Mouse (Mus musculus): ENCODE data around the gene Eci1.
A peak's percentile ranks its signal among the peaks of the same experiment; 100 is the strongest.
"Not testable (repeated sequence)": the region's sequence is repeated elsewhere in the genome, so short reads cannot be mapped to it uniquely, and the experiment has no call there.

The Eci1 gene

DNA sequence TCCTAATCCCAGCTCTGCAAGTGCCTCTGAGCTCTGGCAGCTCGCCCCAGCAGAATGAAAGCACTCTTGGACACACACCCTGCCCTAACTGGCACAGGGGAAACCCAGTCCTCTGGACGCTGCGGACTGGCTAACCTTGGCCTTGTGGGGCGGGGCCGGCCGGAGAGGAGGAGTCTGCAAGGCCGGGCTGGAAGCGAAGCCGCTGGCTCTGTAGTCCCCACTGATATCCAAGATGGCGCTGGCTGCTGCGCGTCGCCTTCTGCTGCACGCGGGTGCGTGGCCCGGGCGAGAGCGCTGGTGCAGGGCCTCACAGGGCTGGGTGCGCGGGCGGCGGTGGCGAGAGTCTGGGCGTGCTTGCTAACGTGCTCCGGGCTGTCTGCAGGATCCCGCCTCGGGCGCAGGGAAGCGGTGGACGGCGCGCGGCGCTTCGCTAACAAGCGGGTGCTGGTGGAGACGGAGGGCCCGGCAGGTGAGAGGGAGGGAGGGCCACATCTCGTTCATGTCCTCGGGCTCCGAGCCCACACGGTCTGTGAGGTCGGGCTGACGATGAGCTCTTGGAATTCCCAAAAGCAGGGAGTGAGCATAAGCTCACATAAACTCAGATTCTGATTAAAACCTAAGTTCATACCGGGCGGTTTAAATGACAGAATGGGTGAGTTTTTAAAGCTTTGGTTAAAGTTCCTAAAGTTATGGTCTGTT lies at the start of gene Eci1:
Gene Eci1, plus strand, starts transcription at position 171 of the 699 bp plus-strand sequence.
- peak; percentile 99 for DNase-seq (ENCODE audit: low spot score)

DNA sequence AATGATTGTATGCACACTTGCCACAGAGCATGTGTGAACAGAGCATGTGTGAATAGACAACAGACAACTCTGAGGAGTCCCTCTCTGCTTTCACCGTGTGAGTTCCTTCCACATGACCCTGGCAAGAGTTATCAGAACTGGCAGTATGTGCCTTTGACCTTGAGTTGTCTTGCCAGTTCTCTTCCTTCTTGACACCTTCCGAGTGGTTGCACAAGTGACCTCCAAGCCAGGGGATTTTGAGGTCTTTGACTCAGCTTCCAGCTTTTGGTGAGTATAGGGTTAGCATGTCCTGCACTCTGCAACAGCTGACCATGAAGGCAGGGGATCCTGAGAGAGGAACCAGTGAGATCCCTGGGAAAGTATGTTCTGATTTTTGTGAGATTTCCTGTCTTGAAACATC lies 47.9 kb upstream of the Eci1 start:
- DNase-seq (ENCODE audit: low spot score) = no peak

DNA sequence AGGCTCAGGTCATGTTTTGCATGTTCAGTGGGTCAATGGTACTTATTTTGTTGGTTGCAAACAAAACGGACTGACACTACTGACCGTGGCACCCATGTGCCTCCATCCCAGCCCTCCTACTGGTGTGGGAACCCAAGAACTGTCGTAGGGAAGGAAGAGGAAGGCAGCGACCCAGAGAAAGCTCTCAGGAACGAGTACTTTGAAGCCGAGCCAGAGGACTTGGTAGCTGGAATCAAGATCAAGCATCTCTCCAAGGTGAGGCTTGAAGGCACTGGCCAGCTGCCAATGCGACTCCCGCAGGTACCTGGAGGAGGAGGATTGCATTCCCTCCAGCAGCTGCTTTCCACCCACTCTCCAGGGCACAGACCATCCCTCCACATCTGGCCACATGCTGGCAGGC lies 42.7 kb upstream of the Eci1 start:
- no peak for DNase-seq (ENCODE audit: low spot score)

DNA sequence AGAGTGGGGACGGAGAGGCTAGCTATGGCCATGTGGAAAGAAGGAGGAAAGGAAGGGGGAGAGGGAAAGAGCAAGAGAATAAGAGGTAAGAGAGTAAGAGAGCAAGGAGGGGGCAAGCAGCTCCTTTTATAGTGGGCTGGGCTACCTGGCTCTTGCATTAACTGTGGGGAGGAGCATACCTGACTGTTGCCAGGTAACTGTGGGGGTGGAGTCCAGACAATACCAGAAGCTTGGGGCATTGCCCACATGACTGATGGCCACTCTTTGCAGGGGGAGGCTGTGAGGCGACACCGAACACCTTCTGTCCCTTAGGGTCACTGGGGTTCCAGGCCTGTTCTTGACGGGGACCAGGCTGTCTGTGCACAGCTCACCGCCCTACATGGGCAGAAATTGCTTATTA lies 37.7 kb upstream of the Eci1 start:
- no peak for DNase-seq (ENCODE audit: low spot score)

DNA sequence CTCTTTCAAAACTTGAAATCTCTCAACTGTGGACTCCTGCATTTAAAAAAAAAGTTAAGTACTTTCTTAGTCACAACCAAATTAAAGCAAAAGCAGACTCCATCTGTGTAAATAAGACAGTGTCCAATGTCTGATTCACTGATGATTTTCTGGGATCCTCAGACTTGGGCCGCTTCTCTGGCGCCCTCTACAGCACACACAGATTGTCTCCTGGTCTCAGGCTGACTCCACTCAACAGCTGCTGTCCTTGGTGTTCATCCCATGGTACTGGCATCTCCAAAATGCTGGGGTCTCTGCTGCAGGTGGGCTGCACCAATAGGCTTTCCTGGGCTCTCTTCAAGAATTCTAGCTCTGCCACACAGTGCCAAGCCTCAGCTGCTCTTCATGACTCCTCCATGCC lies 36.6 kb upstream of the Eci1 start:
- no peak for DNase-seq (ENCODE audit: low spot score)

DNA sequence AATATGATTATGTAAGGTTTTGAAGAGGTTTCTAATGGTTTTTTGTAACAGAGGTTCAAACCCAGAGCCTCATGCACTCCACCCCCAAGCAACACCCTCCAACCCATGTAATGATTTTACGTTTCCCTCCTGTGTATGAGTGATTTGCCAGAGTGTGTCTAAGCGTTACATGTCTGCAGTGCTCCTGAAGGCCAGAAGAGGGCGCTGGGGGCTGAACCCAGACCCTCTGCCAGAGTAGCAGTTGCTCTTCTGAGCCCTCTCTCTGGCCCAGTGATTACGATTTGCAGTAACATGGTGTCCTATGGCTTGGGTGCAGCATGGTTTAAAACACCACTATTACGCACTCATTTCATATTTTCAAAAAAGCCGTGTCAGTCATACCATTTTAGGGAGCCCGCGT lies 35.3 kb upstream of the Eci1 start:
- DNase-seq (ENCODE audit: low spot score) = no peak

DNA sequence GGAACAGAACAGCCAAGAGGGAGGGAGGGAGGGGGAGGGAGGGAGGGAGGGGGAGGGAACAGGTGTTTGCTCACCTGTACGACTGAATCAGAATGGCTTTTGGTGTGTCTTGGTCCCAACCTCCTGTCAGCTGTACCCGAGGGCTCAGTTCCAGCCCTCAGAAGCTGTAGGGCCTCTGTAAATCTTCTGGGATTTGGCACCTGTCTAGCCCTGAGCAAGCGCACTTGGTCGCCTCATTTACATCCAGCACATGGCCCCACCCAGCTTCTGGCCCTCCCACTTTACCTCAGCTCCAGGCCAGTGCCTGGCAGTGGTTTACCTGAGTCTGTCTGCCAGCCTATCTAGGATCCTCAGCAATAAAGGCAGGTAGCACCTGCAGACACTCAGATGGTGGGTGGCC lies 32.9 kb upstream of the Eci1 start:
- no peak for DNase-seq (ENCODE audit: low spot score)

DNA sequence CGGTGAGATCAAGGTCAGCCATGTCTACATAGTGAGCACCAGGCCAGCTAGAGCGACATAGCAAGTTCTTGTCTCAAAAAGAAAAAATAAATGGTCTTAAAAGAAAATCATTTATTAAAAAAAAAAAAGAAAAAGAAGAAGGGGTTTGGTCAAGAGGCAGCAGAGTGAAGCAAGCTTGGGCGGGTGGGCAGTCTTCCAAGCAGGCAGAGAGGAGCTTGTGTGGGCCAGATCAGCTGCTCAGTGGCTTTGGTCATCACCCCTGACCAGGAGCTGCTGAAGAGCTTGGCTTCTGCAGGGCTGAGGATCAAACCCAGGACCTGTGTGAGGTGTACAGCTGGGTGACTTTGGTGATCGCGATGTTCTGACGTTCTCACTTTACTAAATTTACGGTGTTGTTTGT lies 32.0 kb upstream of the Eci1 start:
- no peak for DNase-seq (ENCODE audit: low spot score)

DNA sequence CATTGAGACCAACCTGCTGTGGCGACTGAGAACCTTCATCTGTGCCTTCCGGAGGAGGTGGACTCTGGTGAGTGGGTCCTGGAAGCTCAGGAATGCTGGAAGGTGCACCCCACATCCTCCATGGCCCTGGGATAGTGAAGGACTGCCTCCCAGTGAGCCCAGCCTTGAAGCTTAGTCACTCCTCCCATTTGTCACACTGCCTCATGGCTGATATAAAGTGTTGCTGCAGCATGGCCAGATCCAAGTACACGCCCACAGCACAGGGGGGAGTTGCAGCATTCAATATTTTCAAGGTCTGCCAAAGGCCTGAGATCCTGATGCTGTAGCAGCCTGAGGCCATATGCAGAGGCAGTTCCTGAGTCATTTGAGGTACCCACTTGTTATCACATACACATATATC lies 24.1 kb upstream of the Eci1 start:
- DNase-seq (ENCODE audit: low spot score) = peak; percentile 73

DNA sequence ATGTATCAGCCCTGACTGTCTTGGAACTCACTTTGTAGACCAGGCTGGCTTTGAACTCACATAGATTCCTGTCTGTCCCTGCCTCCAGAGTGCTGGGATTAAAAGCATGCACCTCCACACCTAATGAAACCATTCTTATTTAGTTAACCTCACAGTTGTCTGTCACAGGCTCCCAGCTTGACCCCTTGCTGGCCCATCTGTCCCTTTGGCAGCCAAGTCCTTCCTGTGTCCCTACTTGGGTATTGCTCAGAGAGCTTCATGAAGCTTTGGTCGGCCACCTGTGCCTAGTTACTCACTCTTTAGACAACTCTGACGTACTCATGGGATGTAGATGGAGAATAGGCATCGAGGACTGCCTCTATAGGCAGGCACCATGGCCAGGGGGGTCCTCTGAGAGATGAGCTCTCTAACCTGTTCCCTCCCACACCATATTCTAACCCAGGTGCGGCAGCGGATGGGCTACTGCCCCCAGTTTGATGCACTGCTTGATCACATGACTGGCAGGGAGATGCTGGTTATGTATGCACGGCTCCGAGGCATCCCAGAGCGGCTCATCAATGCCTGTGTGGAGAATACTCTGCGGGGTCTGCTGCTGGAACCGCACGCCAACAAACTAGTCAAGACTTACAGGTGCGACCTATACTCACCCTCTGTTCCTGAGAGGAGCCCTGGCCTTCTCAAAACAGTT lies 19.2 kb upstream of the Eci1 start:
- no peak for DNase-seq (ENCODE audit: low spot score)

DNA sequence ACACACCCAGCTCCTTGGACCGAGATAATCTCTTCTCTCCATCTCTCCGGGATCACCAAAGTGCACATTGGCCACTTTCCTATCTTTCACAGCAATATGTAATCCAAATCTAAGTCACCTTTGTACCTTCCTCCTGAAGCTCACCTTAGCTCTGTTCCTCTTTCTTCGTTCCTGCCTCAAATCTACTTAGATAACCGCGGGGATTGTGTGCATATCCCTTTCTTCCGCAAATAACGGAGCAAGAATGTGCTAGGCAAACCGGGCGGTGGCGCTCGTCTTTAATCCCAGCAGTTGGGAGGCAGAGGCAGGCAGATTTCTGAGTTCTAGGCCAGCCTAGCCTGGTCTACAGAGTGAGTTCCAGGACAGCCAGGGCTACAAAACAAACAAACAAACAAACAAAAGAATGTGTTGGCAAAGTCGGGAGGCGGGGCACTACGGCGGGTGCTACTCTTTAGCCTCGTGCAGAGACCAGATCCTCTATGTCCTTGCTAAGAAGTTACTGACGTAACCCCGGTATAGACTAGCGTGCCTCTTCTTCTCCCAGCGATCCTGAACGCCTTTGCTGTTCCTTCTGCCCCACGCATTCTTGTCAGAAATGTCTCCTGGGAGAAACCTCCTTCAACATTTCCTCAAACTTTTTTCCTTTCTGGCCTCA lies 12.8 kb upstream of the Eci1 start:
- DNase-seq (ENCODE audit: low spot score) = no peak

DNA sequence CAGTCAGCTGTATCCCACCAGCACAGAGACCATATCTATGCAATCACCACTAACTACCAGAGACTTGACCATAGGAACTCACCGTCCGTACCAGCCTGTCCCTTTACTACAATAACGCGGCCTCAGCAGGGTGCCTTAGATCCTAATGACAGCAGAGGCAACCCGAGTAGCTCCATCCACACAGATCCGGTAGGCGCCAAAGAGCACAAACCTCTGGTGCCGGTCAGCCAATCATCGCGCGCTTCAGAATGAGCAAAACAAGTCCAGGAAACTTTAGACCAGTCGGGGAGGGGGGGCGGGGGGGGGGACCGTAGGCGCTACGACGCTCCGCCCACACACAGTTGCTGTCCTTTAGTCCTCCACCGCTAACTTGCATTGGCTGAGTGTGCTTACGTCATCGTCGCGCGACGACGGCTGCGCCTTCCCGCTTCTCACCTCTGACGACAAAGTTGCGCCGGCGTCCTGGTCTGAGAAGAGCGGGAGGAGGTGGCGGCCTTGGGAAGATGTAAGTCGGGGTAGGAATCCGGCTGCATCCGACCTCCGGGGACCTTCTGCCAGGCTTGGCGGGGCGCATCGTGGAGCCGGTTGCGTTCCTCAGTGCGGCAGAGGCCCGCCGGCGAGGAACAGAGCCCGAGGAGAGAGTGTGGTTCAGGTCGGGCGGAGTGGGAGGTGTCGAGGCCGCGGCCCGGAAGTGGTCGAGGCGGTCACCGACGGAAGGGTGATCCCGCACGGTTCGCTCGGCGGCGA lies 12.0 kb upstream of the Eci1 start, which contains the start of gene Rnps1:
Gene Rnps1, plus strand, starts transcription at position 336 of the 747 bp plus-strand sequence.
- peak; percentile 92 for DNase-seq (ENCODE audit: low spot score)

DNA sequence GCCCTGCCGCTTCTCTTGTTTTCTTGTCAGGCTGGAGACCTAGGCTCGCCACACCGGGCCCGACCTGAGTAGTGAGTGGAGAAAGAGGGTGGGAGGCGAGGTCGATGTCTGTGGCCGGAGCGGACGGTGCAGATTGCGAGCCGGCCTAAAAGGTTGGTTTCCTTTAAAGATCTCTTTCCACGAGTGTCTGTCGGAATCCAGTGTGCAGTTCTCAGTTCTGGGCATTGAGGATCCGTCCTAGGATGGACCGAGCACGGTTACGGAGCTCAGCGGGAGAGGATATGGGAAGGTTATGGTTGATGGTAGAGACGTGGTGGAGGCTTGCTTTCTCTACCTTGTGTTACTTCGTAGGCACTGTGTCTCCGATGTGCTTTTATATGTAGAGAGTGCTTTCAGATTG lies 11.4 kb upstream of the Eci1 start:
- no peak for DNase-seq (ENCODE audit: low spot score)

DNA sequence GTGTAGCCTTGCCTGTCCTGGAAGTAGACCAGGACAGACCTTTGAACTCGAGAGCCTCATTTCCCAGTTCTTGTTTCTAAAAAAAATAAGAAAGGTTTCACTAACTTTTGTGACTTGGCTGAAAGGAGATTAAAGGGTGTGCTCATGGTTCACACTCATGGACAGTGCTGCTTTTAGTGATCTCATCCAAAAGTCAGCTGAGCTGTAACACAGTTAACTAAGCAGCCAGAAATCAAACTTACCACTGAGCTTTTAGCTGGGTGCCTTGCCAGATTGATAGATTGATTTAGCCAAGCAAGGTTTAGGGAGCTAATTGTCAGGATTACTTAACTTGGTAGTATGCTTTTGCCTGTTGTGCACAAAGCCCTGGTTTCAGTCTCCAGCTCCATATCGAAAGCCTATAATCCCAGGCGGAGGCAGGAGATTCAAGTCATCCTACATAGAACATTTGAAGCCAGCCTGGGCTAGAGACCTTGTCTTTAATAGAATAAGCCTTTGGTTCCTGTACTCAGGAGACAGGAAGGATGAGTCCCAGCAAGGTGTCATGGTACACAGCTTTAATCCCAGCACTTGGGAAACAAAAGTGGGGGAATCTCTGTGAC lies 10.3 kb upstream of the Eci1 start:
- no peak for DNase-seq (ENCODE audit: low spot score)

DNA sequence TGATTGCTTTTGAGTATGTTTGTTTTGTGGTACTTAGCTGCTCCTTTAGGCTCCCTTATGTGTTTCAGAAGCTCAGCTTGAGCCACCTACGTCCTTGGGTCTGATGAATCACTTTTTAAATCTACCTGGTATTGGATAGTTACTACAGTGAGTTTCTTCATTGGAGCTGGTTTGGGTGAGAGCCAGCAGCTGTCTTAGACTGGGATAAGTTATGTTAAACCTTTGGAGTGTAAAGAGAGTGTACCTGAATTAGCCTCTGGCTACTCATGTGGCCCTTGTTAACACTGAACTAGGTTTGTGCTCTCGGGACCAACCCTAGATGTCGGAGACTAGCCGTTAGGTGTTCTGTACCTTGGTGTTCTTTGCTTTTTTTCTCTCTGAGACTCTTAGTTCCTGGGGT lies 3.3 kb upstream of the Eci1 start:
- DNase-seq (ENCODE audit: low spot score) = no peak

DNA sequence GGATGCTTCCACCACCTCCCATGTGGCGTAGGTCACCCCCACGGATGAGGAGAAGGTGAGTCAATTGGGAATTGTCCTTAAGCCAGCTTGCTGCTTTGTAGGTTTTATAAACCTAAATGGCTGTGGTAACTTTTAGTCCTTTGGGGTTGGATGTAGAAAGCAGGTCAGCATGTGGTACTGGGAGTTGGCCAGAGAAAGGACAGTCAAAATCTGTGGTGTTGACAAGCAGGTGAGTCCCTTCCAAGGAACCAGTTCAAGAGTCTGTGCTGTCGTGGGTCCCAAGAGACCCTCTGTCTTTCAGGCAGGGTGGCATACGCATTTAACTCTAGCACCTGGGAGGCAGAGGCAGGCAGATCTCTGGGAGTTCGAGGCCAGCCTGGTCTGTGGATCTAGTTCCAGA lies 2.0 kb upstream of the Eci1 start:
- no peak for DNase-seq (ENCODE audit: low spot score)

DNA sequence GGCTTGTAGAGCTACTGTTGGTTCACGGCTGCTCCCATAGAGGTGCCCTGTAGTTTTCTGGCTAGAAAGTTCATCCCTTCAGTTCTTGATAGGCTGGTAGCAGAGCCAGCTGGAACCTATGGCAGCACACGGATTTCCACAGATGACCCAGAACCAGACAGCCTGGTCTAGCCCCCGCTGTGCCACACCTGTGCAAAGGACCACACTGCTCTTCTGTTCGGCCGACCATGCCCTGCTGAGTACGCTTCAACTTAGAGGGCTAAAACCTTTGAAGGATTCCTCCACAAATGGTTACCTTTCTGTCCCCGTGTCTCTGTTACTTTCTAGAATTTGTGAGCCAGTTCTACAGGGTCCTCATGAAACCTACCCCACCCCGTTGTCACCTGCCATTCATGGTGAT lies 1.1 kb upstream of the Eci1 start:
- not testable (repeated sequence) for DNase-seq (ENCODE audit: low spot score)

DNA sequence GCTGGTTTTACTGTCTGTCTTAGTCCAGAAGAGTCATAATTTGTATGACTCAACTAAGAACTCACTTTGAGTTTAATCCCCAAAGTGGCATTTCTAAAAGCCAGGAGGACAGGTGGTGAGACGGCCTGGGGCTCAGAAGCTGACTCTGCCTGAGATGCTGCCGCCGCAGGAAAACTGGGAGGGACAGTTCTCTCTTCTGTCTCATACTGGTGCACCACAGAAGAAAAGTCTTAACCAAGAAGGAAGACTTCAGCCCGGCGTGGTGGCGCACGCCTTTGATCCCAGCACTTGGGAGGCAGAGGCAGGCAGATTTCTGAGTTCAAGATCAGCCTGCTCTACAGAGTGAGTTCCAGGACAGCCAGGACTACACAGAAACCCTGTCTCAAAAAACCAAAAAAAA lies 536 bp upstream of the Eci1 start:
- DNase-seq (ENCODE audit: low spot score) = no peak

DNA sequence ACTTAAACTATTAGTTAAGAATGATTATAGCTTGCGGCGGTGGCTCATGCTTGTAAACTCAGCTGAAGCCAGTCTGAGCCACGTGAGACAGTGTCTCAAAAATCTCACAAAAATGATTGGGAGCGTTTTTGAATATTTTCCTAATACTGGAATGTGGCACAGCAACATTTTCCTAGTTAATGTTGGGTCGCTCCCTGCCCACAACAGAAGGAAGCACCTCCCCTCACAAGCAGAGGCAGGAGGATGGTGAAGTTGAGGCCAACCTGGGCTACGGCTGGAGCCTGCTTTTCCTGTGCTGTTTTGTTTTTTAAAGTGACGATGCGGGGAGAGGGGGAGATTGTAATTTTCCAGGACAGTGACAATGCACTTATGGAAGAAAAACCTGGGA lies 723 bp downstream of the Eci1 start:
- DNase-seq (ENCODE audit: low spot score) = no peak

DNA sequence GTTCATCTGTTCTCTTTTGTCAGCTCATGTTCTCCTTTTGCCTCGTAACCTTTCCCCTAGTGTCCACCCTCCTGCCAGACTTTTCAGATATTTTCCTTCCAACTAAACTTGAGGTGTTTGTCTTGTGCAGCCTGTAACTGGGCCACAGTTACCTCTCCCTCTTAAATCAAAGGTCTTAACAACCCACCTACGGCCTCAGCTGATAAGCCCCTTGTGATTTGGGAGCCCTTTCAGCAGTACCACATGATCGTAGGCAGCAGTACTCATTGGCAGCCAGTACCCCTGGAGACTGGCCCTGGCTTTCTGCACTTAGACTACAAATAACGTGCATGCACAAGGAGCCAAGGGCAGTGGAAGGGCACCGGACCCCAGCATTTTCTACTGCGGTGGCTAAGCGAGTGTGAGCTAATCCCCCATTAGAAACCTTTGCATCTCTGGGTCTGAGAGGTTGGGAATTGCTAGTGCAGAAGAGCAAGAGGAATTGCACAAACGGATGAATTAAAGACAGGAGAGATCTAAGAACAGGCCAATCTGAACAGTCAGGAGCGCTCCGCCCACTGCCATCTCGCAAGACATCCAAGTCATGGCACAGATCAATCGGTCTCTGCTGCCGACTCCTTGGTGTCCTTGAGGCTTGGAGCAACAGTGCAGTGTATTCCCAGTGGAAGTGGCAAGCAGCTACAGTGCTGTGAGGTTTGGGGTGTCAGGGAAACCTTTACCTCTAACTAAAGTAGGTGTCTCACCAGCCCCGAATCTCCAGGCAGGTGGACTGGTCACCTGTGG lies 3.0 kb downstream of the Eci1 start:
- DNase-seq (ENCODE audit: low spot score) = no peak

DNA sequence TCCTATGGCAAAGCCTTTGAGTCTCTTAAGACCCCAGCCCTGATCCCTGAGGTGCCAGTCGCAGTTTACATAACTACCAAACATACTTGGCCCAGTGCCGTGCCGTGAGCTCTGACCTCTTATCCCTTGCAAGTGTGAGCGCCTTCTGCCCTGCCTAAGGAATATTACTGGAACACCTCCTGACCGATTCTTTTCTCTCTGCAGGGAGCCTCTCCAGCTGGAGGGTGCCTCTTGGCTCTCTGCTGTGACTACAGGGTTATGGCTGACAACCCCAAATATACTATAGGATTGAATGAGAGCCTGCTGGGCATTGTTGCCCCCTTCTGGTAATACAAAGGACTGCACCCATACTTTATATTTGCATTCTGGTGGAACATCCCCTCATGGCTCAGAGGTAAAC lies 10.6 kb downstream of the Eci1 start:
- no peak for DNase-seq (ENCODE audit: low spot score)

DNA sequence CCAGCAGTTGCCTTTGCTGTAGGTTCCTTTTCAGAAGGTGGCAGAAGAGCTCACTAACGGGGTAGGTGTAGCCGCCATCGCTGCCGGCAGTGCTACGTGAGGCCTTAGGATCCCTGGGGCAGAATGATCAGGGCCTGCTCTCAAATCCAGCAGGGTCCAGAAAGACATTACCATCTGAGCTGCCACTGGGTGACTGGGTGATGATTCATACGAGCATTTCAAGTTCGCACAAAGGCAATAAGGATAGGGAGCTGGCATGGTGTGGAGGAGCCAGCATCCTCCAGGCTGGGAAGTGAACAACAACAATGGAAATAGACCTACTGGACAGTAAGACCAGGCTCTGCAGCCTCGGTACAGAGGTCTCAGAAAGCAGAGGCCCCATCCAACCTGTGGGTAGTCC lies 13.9 kb downstream of the Eci1 start:
- no peak for DNase-seq (ENCODE audit: low spot score)

Data from ovary, adult 18-20 months (tissue).